Mouse (Mus musculus) neural tube, embryonic 15.5 days (tissue): ENCODE results near the gene Appbp2. TPM values are rescaled to one million over a fixed set of nuclear protein-coding genes. Genes with fewer than 3 reads are reported as not detected.
A peak's percentile ranks its signal among the peaks of the same experiment; 100 is the strongest.

Experiments
- ATAC-seq: fragments of 200-750 bp; cut with Nextera tagmentation; 2 replicates; pipeline ENCODE4 v1.8.0; 2017; ENCODE audit warnings: mild to moderate bottlenecking, moderate TSS enrichment, moderate library complexity; ENCODE audit not compliant: low FRiP score
- H3K27ac ChIP-seq: fragments of 300-500 bp; sonication (generic); replicated peaks from 2 replicates; pipeline ENCODE4 v1.5.1; 2015; ENCODE audit warnings: mild to moderate bottlenecking, inconsistent platforms
- H3K27me3 ChIP-seq: fragments of 300-500 bp; sonication (generic); replicated peaks from 2 replicates; pipeline ENCODE4 v1.6.1; 2015; ENCODE audit warnings: inconsistent platforms
- H3K36me3 ChIP-seq: fragments of 300-500 bp; sonication (generic); 2 replicates; pipeline ENCODE4 v1.6.1; 2015; ENCODE audit warnings: inconsistent platforms
- H3K4me1 ChIP-seq: fragments of 300-500 bp; sonication (generic); 2 replicates; pipeline ENCODE4 v1.6.1; 2015; ENCODE audit warnings: inconsistent platforms
- H3K4me2 ChIP-seq: fragments of 300-500 bp; sonication (generic); 2 replicates; pipeline ENCODE4 v1.6.1; 2015; ENCODE audit warnings: inconsistent platforms, mild to moderate bottlenecking, moderate library complexity
- H3K4me3 ChIP-seq: fragments of 300-500 bp; sonication (generic); replicated peaks from 2 replicates; pipeline ENCODE4 v1.5.1; 2015; ENCODE audit warnings: mild to moderate bottlenecking, inconsistent platforms
- H3K9ac ChIP-seq: fragments of 300-500 bp; sonication (generic); replicated peaks from 2 replicates; pipeline ENCODE4 v1.6.1; 2015; ENCODE audit warnings: mild to moderate bottlenecking, inconsistent platforms
- H3K9me3 ChIP-seq: fragments of 300-500 bp; sonication (generic); replicated peaks from 2 replicates; pipeline ENCODE4 v1.6.1; 2016; ENCODE audit warnings: inconsistent platforms
- WGBS: fragments of 180-500 bp; shearing (Covaris S2); methylation state at CpG from one replicate; pipeline ENCODE4 v1.1.7; 2015; ENCODE audit warnings: mixed read lengths; 5-methylcytosine and 5-hydroxymethylcytosine counted together
- polyA plus RNA-seq: library from polyadenylated mRNA; unstranded; fragments of >200 nt; fragmentation: Nextera tagmentation; extraction: Ambion mirVana; gene quantifications from 2 replicates; pipeline ENCODE4 v1.2.1, GENCODE M21; 2015

Gene Appbp2
- polyA plus RNA-seq = 46.7 and 47.0 TPM in 2 replicates

GRCm38 (mm10) chr11:85234990-85235841 lies at the start of gene Appbp2:
TSS of gene Appbp2 (minus strand) at chr11:85235130.
- peak; percentile 99 for ATAC-seq
- peak within 1 kb of the TSS; percentile 94 for H3K9ac ChIP-seq
- peak within 1 kb of the TSS; percentile 87 for H3K4me2 ChIP-seq

GRCm38 (mm10) chr11:85281219-85281878 lies 46.4 kb upstream of the Appbp2 start:
- Histone ChIP-seq H3K4me2 (no peak overlapping the region), H3K27me3 (no peaks in the 10 kb centered on the region), H3K36me3 (no peaks in the 10 kb centered on the region), H3K9ac (no peak overlapping the region), H3K4me3 (no peak overlapping the region), H3K4me1 (no peaks in the 10 kb centered on the region), H3K27ac (no peak overlapping the region), H3K9me3 (no peaks in the 10 kb centered on the region)
- no peak for ATAC-seq
- WGBS = 74% methylated on average over 15 of the region's 15 CpGs

More at GRCm38 (mm10) chr11:85234990-85235841, at the start of gene Appbp2:
- Histone ChIP-seq H3K36me3 (no peaks in the 10 kb centered on the region), H3K9me3 (no peaks in the 10 kb centered on the region), H3K27me3 (no peaks in the 10 kb centered on the region), H3K4me1 (peaks cover 30% of the 10 kb centered on the region), H3K27ac (peak within 1 kb of the TSS; percentile 99), H3K4me3 (peak within 1 kb of the TSS; percentile 99)
- 5% methylated on average over 48 of the region's 48 CpGs for WGBS

DNA sequence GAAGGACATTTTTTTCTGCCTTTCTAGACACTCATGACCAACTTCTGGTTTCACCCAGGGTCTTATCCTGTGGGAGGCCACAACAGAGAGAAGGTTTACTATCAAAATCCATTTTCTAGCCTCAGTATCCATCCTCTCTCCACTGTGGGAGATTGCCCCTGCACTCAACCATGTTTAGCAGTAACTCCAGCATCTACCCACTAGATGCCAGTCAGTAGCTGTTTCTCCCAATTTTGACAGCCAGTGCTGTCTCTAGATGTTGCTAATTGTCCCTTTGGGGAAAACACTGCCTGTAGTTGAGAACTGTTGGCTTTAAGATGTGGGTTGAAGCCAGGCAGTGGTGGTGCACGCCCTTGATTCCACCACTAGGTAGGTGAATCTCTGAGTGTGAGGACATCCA lies 43.2 kb upstream of the Appbp2 start:
- Histone ChIP-seq H3K4me1 (no peaks in the 10 kb centered on the region), H3K4me3 (no peak overlapping the region), H3K27me3 (no peaks in the 10 kb centered on the region), H3K36me3 (no peaks in the 10 kb centered on the region), H3K9ac (no peak overlapping the region), H3K4me2 (no peak overlapping the region), H3K9me3 (no peaks in the 10 kb centered on the region), H3K27ac (no peak overlapping the region)
- ATAC-seq = no peak
- WGBS = 85% methylated on average over 1 of the region's 1 CpGs

GRCm38 (mm10) chr11:85277609-85278008 lies 42.7 kb upstream of the Appbp2 start:
- Histone ChIP-seq H3K27ac (no peak overlapping the region), H3K27me3 (no peaks in the 10 kb centered on the region), H3K4me3 (no peak overlapping the region), H3K36me3 (no peaks in the 10 kb centered on the region), H3K9me3 (no peaks in the 10 kb centered on the region), H3K4me2 (no peak overlapping the region), H3K4me1 (no peaks in the 10 kb centered on the region), H3K9ac (no peak overlapping the region)
- 74% methylated on average over 5 of the region's 5 CpGs for WGBS
- no peak for ATAC-seq

DNA sequence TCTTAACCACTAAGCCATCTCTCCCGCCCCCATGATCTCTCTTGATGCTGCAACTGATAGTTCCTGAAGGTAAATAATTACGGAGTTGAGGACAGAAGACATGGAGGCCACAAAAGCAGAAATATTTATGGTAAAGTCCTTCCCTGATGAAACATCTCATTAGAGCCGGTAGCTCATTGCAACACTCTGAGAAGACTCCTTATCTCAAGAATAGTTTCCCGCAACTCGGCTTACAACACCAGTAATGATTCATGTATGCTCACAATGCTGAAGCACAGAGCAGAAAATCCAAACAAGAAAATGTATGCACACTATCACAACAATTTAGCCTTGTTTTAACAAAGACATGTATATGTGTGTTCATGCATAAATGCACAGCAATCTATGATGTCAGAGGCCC lies 40.2 kb upstream of the Appbp2 start:
- no peaks in the 10 kb centered on the region for H3K9me3 ChIP-seq
- WGBS = 89% methylated on average over 5 of the region's 5 CpGs

GRCm38 (mm10) chr11:85273299-85273698 lies 38.4 kb upstream of the Appbp2 start:
- no peak for ATAC-seq
- no peaks in the 10 kb centered on the region for H3K9me3 ChIP-seq
- 73% methylated on average over 6 of the region's 6 CpGs for WGBS
- no peak overlapping the region for H3K9ac ChIP-seq
- no peaks in the 10 kb centered on the region for H3K27me3 ChIP-seq
- no peak overlapping the region for H3K4me2 ChIP-seq
- no peaks in the 10 kb centered on the region for H3K36me3 ChIP-seq
- no peak overlapping the region for H3K4me3 ChIP-seq
- H3K4me1 ChIP-seq = no peaks in the 10 kb centered on the region
- no peak overlapping the region for H3K27ac ChIP-seq

More for the DNA sequence above, 40.2 kb upstream of the Appbp2 start:
- H3K4me3 ChIP-seq = no peak overlapping the region
- H3K27me3 ChIP-seq = no peaks in the 10 kb centered on the region
- H3K4me2 ChIP-seq = no peak overlapping the region
- H3K4me1 ChIP-seq = no peaks in the 10 kb centered on the region
- no peak for ATAC-seq
- H3K27ac ChIP-seq = no peak overlapping the region
- no peak overlapping the region for H3K9ac ChIP-seq
- H3K36me3 ChIP-seq = no peaks in the 10 kb centered on the region

GRCm38 (mm10) chr11:85270631-85271030 lies 35.7 kb upstream of the Appbp2 start:
- H3K4me2 ChIP-seq = no peak overlapping the region
- no peak overlapping the region for H3K4me3 ChIP-seq
- ATAC-seq = no peak
- H3K4me1 ChIP-seq = no peaks in the 10 kb centered on the region
- no peaks in the 10 kb centered on the region for H3K36me3 ChIP-seq
- no peak overlapping the region for H3K9ac ChIP-seq
- no peaks in the 10 kb centered on the region for H3K27me3 ChIP-seq
- WGBS = 58% methylated on average over 3 of the region's 3 CpGs
- no peaks in the 10 kb centered on the region for H3K9me3 ChIP-seq
- no peak overlapping the region for H3K27ac ChIP-seq

DNA sequence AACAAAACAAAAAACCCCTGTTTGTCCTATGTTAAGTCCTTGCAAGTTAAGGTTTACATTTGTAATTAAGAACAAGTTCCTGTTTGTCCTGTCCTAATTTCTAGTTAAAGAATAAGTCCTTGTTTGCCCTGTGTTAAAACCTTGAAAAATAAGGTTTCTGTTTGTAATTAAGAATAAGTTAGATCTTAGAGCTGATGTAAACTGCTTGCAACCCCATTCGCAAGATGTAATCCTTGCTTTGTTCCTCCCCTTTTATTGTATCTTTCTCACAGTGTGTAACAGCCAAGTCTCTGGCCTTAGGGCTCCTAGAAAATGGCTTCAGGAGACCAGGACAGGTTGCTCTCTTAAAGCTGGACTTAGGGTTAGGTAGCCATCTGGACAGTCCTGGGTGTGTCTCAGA lies 32.5 kb upstream of the Appbp2 start:
- no peaks in the 10 kb centered on the region for H3K27me3 ChIP-seq
- H3K36me3 ChIP-seq = no peaks in the 10 kb centered on the region
- no peak overlapping the region for H3K4me2 ChIP-seq
- no peaks in the 10 kb centered on the region for H3K9me3 ChIP-seq
- no peak overlapping the region for H3K4me3 ChIP-seq
- H3K4me1 ChIP-seq = no peaks in the 10 kb centered on the region
- H3K9ac ChIP-seq = no peak overlapping the region
- WGBS = 79% methylated on average over 1 of the region's 1 CpGs
- H3K27ac ChIP-seq = no peak overlapping the region
- ATAC-seq = no peak

- no peak for ATAC-seq
- no peaks in the 10 kb centered on the region for H3K36me3 ChIP-seq
- H3K27me3 ChIP-seq = no peaks in the 10 kb centered on the region
- H3K4me2 ChIP-seq = no peak overlapping the region
- H3K27ac ChIP-seq = no peak overlapping the region
- 64% methylated on average over 5 of the region's 5 CpGs for WGBS
- no peak overlapping the region for H3K9ac ChIP-seq
- no peak overlapping the region for H3K4me3 ChIP-seq
- H3K9me3 ChIP-seq = no peaks in the 10 kb centered on the region
- no peaks in the 10 kb centered on the region for H3K4me1 ChIP-seq
These were observed 29.7 kb upstream of the Appbp2 start for GRCm38 (mm10) chr11:85264635-85265034.

DNA sequence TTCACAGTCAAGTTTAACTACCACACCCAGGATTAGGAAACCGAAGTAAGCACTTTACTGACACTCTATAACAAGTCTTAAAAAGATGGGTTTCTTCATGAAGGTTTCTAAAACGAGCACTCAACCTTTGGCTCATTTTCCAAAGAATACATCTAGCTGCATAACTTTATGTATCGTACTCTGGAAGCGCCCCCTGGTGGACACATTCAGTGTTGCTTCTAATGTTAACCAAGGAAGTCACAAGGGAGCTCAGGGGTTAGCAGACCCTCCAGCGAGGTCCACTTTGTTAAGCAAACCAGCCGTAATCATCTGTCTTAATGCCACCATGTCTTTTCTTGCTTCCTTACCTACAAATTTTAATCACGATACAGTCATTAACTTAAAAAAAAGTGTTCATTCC lies 26.3 kb upstream of the Appbp2 start:
- Histone ChIP-seq H3K4me1 (no peaks in the 10 kb centered on the region), H3K27ac (no peak overlapping the region), H3K9me3 (no peaks in the 10 kb centered on the region), H3K4me3 (no peak overlapping the region), H3K27me3 (no peaks in the 10 kb centered on the region), H3K36me3 (no peaks in the 10 kb centered on the region), H3K4me2 (no peak overlapping the region), H3K9ac (no peak overlapping the region)
- ATAC-seq = no peak
- WGBS = 31% methylated on average over 7 of the region's 7 CpGs

GRCm38 (mm10) chr11:85258966-85259365 lies 24.0 kb upstream of the Appbp2 start:
- no peaks in the 10 kb centered on the region for H3K4me1 ChIP-seq
- H3K9me3 ChIP-seq = no peaks in the 10 kb centered on the region
- H3K4me3 ChIP-seq = no peak overlapping the region
- H3K4me2 ChIP-seq = no peak overlapping the region
- no peaks in the 10 kb centered on the region for H3K27me3 ChIP-seq
- WGBS = 92% methylated on average over 11 of the region's 11 CpGs
- ATAC-seq = no peak
- H3K27ac ChIP-seq = no peak overlapping the region
- no peaks in the 10 kb centered on the region for H3K36me3 ChIP-seq
- no peak overlapping the region for H3K9ac ChIP-seq

DNA sequence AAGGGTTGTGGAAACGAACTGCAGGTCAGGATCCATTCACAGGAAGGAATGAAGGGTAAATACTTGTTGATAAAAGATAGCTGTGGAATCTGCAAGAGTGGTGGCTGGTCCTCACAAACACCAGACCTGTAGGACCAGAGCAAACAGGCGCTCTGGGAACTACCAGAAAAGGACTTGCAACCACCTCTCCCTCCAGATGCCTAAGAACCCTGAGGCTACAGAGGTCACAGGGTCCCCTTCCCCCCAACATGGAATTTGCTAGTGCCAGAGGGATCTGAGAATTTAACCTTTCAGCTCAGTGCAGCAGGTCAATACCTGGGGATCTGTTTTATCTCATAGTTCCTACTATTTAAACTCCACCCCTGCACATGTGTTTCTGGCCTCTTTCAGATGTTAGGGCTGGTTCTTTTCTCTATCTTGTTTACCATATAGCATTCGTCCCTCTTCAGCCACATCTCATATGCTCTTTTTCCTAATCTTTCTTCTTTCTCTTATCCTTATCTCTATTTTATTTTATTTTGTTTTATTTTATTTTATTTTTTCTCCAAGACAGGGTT lies 20.6 kb upstream of the Appbp2 start:
- Histone ChIP-seq H3K27me3 (no peaks in the 10 kb centered on the region), H3K4me1 (no peaks in the 10 kb centered on the region), H3K36me3 (no peaks in the 10 kb centered on the region), H3K27ac (no peak overlapping the region), H3K4me3 (no peak overlapping the region), H3K9me3 (no peaks in the 10 kb centered on the region), H3K4me2 (no peak overlapping the region), H3K9ac (no peak overlapping the region)
- ATAC-seq = no peak
- WGBS = 74% methylated on average over 3 of the region's 3 CpGs
